Mouse (Mus musculus): ENCODE measurements around the gene Sec24c. TPM values are rescaled to one million over a fixed set of nuclear protein-coding genes. Genes with fewer than 3 reads are reported as not detected.

The Sec24c gene
- total RNA-seq, 1 experiment, result 104 TPM

- TF ChIP-seq HCFC1 (IDR thresholded peaks at IDR 0.05; ENCODE audit: borderline replicate concordance, insufficient read depth, low read length) (no peak), ZNF384 (IDR thresholded peaks at IDR 0.05; ENCODE audit: low read depth, low read length) (no peak), CHD2 (IDR thresholded peaks at IDR 0.05; ENCODE audit: low read depth, low read length) (no peak), ZC3H11A (IDR thresholded peaks at IDR 0.05; ENCODE audit: borderline replicate concordance, low read depth, low read length) (no peak), MAFK (IDR thresholded peaks at IDR 0.05; ENCODE audit: insufficient read depth, low read depth, low read length) (no peak)
- in situ Hi-C loops (cut with MboI; ENCODE audit: low sequenced_read_pairs in 2 of 2, unreplicated experiment in 2 of 2), result no loop called here
- Histone ChIP-seq H3K36me3 (ENCODE audit: control insufficient read depth, insufficient read depth, low read length, poor library complexity, severe bottlenecking) (peaks cover 25% of the 10 kb centered on the region; the same call in 1 of the 2 replicates), H3K9me3 (ENCODE audit: control insufficient read depth, insufficient read depth, low read depth, low read length) (no peaks in the 10 kb centered on the region), H3K4me1 (ENCODE audit: control insufficient read depth in 2 of 2, insufficient read depth in 2 of 2, low read length in 2 of 2, poor library complexity in 1 of 2) (no peaks in the 10 kb centered on the region), H3K4me3 (ENCODE audit: insufficient read depth in 1 of 2, low read depth in 1 of 2, low read length in 2 of 2, poor library complexity in 1 of 2, severe bottlenecking in 1 of 2) (no peak overlapping the region), H3K9ac (ENCODE audit: insufficient read depth, low read depth, low read length, poor library complexity, severe bottlenecking) (no peak overlapping the region), H3K27ac (ENCODE audit: insufficient read depth, low read depth, low read length, poor library complexity, severe bottlenecking) (no peak overlapping the region)
- no peak for DNase-seq (ENCODE audit: low read depth, low spot score)
These were observed 48.9 kb downstream of the Sec24c start for GRCm38 (mm10) chr14:20723006-20723405.

DNA sequence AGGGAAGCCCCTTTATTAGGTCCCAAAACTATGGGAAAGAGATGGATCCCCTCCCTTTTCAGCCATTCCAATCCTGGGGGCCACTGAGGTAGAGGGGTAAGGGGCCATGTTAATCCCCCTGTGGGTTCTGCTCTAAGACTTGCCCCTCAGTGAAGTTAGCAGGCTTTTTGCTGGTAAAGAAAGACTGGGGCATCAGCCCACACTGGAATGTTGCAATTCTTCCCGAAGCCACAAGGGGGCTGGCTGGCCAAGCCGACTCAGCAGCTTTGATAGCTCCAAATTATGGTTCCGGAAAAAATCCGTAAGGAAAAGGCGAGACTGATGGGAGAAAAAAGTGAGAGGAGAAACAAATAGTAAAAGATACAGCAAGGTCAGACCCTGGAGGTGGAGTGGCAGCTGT is 49.9 kb downstream of the Sec24c start:
- no peak for DNase-seq (ENCODE audit: low read depth, low spot score)
- TF ChIP-seq MAFK (IDR thresholded peaks at IDR 0.05; ENCODE audit: insufficient read depth, low read depth, low read length), result peak; percentile 97
- no peak for TF ChIP-seq ZNF384 (IDR thresholded peaks at IDR 0.05; ENCODE audit: low read depth, low read length)
- TF ChIP-seq ZC3H11A (IDR thresholded peaks at IDR 0.05; ENCODE audit: borderline replicate concordance, low read depth, low read length), result no peak
- no peak for TF ChIP-seq CHD2 (IDR thresholded peaks at IDR 0.05; ENCODE audit: low read depth, low read length)
- TF ChIP-seq HCFC1 (IDR thresholded peaks at IDR 0.05; ENCODE audit: borderline replicate concordance, insufficient read depth, low read length), result no peak
- no peak overlapping the region for H3K4me3 ChIP-seq (ENCODE audit: insufficient read depth in 1 of 2, low read depth in 1 of 2, low read length in 2 of 2, poor library complexity in 1 of 2, severe bottlenecking in 1 of 2)
- H3K27ac ChIP-seq (ENCODE audit: insufficient read depth, low read depth, low read length, poor library complexity, severe bottlenecking), result no peak overlapping the region
- H3K9ac ChIP-seq (ENCODE audit: insufficient read depth, low read depth, low read length, poor library complexity, severe bottlenecking), result no peak overlapping the region
- peaks cover 0 to 2% of the 10 kb centered on the region in 2 experiments; a peak in 1 of 4 replicates for H3K4me1 ChIP-seq (ENCODE audit: control insufficient read depth in 2 of 2, insufficient read depth in 2 of 2, low read length in 2 of 2, poor library complexity in 1 of 2)
- H3K9me3 ChIP-seq (ENCODE audit: control insufficient read depth, insufficient read depth, low read depth, low read length), result no peaks in the 10 kb centered on the region
- peaks cover 23% of the 10 kb centered on the region; the same call in 1 of the 2 replicates for H3K36me3 ChIP-seq (ENCODE audit: control insufficient read depth, insufficient read depth, low read length, poor library complexity, severe bottlenecking)
- in situ Hi-C loops (cut with MboI; ENCODE audit: low sequenced_read_pairs in 2 of 2, unreplicated experiment in 2 of 2), result no loop called here

DNA sequence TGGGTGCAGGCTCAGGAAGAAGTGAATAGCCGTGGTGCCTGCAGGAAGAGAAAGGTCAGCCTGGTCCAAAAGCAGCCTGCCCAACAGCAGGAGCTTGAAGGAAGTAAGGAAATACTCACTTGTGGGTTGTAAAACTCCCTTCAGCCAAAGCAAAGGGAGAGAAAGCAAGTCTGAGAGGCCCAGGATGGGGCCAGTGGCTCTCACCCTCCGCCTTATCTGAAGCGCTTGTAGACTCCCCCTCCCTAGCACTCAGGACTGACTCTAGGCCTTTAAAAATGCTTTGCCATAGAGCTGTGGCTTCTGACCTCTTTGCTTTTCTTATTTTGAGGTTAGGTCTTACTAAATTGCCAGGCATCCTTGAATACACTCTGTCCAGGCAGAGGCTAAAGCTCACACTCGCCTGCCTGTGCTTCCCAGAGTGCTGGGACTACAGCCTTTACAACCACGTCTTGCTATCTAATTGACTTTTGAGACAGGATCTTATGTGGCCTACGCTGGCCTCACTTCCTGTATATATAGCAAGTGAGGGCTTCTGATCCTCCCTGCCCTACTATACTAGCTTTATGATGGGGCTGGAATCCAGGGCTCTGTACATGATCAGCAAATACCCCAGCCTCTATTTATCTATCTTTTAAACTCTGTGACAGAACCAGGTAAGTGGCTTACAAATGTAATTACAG is 51.7 kb downstream of the Sec24c start:
- Histone ChIP-seq H3K9ac (ENCODE audit: insufficient read depth, low read depth, low read length, poor library complexity, severe bottlenecking) (no peak overlapping the region), H3K9me3 (ENCODE audit: control insufficient read depth, insufficient read depth, low read depth, low read length) (no peaks in the 10 kb centered on the region), H3K4me1 (ENCODE audit: control insufficient read depth in 2 of 2, insufficient read depth in 2 of 2, low read length in 2 of 2, poor library complexity in 1 of 2) (peaks cover 0 to 8% of the 10 kb centered on the region in 2 experiments; a peak in 1 of 4 replicates), H3K36me3 (ENCODE audit: control insufficient read depth, insufficient read depth, low read length, poor library complexity, severe bottlenecking) (peaks cover 18% of the 10 kb centered on the region; the same call in 1 of the 2 replicates), H3K27ac (ENCODE audit: insufficient read depth, low read depth, low read length, poor library complexity, severe bottlenecking) (no peak overlapping the region), H3K4me3 (ENCODE audit: insufficient read depth in 1 of 2, low read depth in 1 of 2, low read length in 2 of 2, poor library complexity in 1 of 2, severe bottlenecking in 1 of 2) (no peak overlapping the region)
- in situ Hi-C loops (cut with MboI; ENCODE audit: low sequenced_read_pairs in 2 of 2, unreplicated experiment in 2 of 2), result no loop called here
- TF ChIP-seq HCFC1 (IDR thresholded peaks at IDR 0.05; ENCODE audit: borderline replicate concordance, insufficient read depth, low read length) (no peak), ZNF384 (IDR thresholded peaks at IDR 0.05; ENCODE audit: low read depth, low read length) (no peak), MAFK (IDR thresholded peaks at IDR 0.05; ENCODE audit: insufficient read depth, low read depth, low read length) (no peak), ZC3H11A (IDR thresholded peaks at IDR 0.05; ENCODE audit: borderline replicate concordance, low read depth, low read length) (no peak), CHD2 (IDR thresholded peaks at IDR 0.05; ENCODE audit: low read depth, low read length) (no peak)
- DNase-seq (ENCODE audit: low read depth, low spot score), result no peak

DNA sequence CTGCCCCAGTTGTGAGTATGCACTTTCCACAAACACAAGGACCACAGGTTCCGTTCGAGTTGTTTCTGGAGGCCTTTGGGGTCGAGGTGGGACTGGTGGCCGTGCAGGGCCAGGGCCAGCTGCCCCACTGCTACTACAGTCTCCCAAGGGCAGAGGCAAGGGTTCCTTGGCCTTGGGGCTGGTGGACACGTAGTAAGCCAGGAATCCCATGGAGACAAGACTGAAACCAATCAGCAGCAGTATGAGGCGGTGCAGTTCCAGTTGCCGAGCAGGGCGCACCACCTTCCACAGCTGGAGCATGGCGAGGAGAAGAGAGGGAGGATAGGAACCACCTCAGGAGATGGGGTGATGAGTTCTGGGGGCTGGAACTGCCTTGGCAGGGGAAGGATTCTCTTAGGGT is 55.8 kb downstream of the Sec24c start:
- no peak for DNase-seq (ENCODE audit: low read depth, low spot score)
- Histone ChIP-seq H3K4me3 (ENCODE audit: insufficient read depth in 1 of 2, low read depth in 1 of 2, low read length in 2 of 2, poor library complexity in 1 of 2, severe bottlenecking in 1 of 2) (0 out of 4 replicates have a peak overlapping the region, but pooled peaks have one; percentile 37 to 54), H3K36me3 (ENCODE audit: control insufficient read depth, insufficient read depth, low read length, poor library complexity, severe bottlenecking) (peaks cover 5% of the 10 kb centered on the region; the same call in 1 of the 2 replicates), H3K9ac (ENCODE audit: insufficient read depth, low read depth, low read length, poor library complexity, severe bottlenecking) (no peak overlapping the region), H3K9me3 (ENCODE audit: control insufficient read depth, insufficient read depth, low read depth, low read length) (no peaks in the 10 kb centered on the region), H3K27ac (ENCODE audit: insufficient read depth, low read depth, low read length, poor library complexity, severe bottlenecking) (no peak overlapping the region), H3K4me1 (ENCODE audit: control insufficient read depth in 2 of 2, insufficient read depth in 2 of 2, low read length in 2 of 2, poor library complexity in 1 of 2) (peaks cover 0 to 8% of the 10 kb centered on the region in 2 experiments; a peak in 1 of 4 replicates)
- TF ChIP-seq HCFC1 (IDR thresholded peaks at IDR 0.05; ENCODE audit: borderline replicate concordance, insufficient read depth, low read length) (no peak), MAFK (IDR thresholded peaks at IDR 0.05; ENCODE audit: insufficient read depth, low read depth, low read length) (no peak), ZNF384 (IDR thresholded peaks at IDR 0.05; ENCODE audit: low read depth, low read length) (no peak), CHD2 (IDR thresholded peaks at IDR 0.05; ENCODE audit: low read depth, low read length) (no peak), ZC3H11A (IDR thresholded peaks at IDR 0.05; ENCODE audit: borderline replicate concordance, low read depth, low read length) (no peak)
- in situ Hi-C loops (cut with MboI; ENCODE audit: low sequenced_read_pairs in 2 of 2, unreplicated experiment in 2 of 2), result no loop called here
